Mouse (Mus musculus) common myeloid progenitor, adult 5-6 weeks (primary cell): ENCODE data around the gene Glp1r. TPM values are rescaled to one million over a fixed set of nuclear protein-coding genes. Genes with fewer than 3 reads are reported as not detected.

Experiments used
- ATAC-seq: replicated peaks from 2 replicates; pipeline ENCODE4 v1.8.0; 2016; ENCODE audit warnings: low read depth, mild to moderate bottlenecking, moderate TSS enrichment, inconsistent platforms; ENCODE audit not compliant: poor library complexity, severe bottlenecking
- total RNA-seq: library from RNA; stranded (forward); fragments of 200-1000, 187-1606 nt; gene quantifications from 2 replicates; pipeline ENCODE4 v1.2.3, GENCODE M21; 2017

The Glp1r gene
- total RNA-seq, 1 experiment from 2014 or later = not detected

DNA sequence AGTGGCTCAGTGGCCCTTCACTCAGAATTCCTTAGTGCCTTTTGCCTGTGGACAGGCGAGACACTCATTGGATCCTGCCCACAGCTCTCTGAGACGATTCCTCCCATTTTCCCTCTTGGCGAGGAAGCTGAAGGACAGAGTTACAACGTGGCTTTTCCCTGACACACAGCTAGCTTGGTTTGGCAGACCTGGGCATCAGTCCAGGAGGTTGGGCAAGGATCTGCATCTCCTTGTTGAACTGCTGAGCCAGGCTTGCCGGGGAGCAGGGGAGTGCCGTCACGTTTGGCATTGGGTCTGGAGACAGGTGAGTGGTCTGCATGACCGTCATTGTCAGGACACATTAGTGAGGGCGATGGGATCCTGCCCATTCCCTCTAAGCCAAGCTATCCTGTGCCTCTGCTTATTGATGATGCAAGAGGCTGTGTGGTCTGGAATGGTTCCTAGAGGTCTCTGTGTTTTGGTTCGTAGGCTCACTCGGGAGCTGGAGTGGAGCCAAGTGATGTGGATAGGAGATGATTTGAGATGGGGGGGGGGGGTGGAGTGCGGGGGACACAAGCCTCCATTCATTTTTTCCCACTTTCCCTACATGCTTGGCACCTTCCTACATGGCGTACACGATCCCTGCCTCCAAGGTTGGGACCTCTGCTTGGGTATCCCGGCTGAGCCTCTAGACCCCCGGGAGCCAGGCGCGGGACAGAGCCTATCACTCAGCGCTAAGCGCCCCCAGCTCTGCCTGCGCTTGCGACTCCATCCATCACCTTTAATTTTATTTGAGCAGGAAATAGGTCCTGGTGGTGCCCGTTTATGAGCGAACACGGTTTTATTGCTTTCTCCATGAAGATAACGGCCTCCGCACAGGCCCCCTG lies 9.5 kb downstream of the Glp1r start:
- ATAC-seq = no peak

- no peak for ATAC-seq
Measured at GRCm38 (mm10) chr17:30911732-30912088, 10.1 kb downstream of the Glp1r start.

DNA sequence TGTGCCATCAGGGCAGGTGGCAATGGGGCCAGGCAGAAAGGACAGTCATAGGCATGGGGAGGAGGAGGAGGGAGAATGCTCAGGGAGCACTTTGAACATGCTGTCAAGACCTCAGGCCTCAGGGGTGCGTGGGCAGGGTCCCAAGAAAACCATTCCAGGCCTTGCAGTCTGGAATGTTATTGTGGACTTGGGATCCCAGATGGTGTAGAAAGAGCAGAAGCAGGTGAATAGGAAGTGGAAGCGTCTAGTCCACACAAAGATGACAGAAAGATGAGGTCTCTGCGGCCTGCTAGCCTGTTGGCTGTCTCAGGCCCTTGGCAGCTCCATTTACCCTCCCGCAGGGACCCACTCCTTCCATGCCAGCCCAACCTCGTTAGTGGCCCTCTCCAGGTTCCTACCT lies 10.9 kb downstream of the Glp1r start:
- no peak for ATAC-seq

DNA sequence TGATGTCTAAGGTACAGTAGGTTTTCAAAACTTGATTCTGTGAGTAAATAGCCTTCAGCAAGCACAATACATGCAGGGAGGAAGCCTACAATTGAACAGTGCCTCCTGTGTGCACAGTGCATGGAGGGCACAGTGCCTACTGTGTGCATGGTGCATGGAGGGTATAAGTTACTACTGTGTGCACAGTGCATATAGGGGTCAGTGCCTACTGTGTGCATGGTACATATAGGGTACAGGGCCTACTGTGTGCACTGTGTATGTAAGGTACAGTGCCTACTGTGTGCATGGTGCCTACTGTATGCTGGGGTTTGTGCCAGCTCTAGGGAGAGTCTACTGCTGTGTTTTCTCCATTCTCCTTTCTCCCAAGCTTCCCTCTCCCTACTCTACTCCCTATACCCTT lies 12.6 kb downstream of the Glp1r start:
- no peak for ATAC-seq

DNA sequence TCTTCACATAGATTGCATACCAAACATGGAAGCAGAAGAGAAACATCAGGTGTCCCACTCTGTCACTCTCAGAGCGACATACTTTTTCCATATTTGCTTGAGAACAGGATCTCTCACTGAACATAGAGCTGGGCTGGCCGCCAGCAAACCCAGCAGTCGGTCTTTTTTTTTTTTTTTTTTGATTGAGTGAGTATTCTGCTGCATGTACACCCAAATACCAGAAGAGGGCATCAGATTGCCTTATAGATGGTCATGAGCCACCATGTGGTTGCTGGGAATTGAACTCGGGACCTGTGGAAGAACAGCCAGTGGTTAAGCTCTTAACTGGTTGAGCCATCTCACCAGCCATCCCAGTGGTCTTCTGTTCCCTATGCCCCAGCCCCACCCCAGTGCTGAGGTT lies 21.9 kb downstream of the Glp1r start:
- no peak for ATAC-seq

GRCm38 (mm10) chr17:30930827-30931226 lies 29.2 kb downstream of the Glp1r start:
- ATAC-seq = no peak

- no peak for ATAC-seq
Measured at GRCm38 (mm10) chr17:30932836-30933235, 31.2 kb downstream of the Glp1r start.

DNA sequence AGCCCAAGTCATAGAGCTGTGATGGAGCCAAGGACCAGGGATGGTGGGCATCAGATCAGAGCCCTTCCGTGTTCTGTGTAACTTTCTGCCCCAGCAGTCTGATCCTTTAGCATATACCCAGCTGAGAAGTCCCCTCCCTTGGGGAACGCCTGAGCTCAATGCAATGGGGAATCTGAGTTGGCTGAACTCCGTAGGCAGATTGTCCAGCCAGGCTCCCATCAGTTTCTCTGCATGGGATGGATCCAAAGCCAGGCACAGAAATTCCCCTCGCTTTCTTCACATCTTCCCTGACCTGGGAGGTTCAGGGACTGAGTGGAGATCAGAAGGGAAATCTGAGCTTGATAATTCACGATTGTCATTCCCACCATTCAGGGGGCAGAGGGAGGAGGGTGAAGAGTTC lies 33.7 kb downstream of the Glp1r start:
- no peak for ATAC-seq

DNA sequence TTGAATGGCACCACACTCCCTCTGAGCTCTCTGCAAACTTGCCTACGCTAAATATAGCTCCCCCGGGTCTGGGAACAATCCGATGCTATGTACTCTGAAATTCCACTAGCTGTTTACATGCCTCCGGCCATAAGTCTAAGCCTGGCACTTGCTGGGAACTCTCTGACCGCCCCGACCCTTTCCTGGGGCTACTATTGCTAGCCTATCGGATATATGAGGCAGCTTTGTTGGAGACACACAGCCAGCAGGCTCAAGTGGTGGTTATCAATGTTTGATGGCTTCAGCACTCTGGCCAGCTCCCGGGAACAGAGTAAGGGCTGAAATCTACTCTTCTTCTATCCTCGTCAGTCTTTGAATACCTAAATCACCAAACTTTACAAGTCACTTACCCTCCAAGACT lies 36.9 kb downstream of the Glp1r start:
- no peak for ATAC-seq

DNA sequence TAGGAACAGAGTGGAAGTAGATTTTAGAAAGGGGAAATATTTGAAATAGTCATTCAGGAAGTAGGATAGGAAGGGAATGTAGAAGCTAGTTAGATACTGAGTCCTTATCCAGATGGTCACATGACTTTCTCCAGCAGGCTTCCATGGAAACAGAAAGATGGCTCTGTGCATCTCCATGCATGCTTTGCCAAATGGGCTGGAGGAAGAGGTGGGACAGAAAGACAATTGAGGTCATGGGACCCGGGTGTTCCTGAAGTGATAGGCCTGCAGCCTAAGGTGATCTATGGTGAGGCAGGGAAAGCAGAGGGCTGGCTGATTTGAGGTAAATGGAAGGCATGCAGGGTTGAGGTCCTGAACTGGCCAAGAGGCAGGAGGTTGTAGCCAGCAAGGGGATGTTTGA lies 46.8 kb downstream of the Glp1r start:
- ATAC-seq = no peak

DNA sequence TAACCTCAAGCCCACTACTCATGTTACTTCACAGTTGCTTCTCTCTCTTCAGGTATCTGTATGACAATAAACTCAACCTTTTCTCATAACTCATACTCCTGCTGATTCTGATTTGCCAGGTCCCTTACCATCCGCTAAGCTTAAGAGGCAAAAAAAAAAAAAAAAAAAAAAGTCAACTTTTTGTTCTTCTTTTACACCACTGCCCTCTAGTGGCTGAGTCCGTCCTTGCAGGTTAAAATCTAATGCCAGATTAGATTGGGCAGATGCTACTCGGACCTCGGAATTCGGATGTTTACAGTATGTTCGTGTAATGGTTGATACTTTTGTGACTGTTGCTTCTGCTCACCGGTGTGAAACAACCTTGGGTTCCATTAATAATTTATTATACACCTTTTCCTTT lies 49.2 kb downstream of the Glp1r start:
- peak; percentile 52; the same call in 1 of the 2 replicates for ATAC-seq

GRCm38 (mm10) chr17:30951600-30951999 lies 50.0 kb downstream of the Glp1r start:
- ATAC-seq = no peak

DNA sequence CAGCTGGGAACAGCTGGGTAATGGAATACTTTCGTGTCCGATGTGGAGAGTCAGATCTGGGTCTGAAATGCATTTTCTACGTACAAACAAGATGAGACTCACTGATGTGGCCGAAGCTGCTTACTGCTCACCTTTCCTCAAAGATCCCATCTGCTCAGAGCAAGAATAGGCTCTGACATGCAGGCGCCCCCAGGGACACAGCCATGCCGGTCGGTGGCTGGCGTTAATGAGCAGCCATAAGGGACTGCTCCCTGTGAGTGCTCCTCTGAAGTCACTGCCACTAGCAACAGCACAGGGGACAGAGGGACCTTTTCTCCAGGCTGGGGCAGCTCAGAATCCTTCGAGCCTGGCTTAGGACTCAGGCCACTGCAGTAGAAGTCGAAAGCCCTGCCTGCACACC lies 52.7 kb downstream of the Glp1r start, which contains the start of gene Umodl1:
TSS of gene Umodl1 (plus strand) at position 301 of the 400 bp plus-strand sequence.
- no peak for ATAC-seq

- no peak for ATAC-seq
Measured at GRCm38 (mm10) chr17:30961936-30962592, 60.4 kb downstream of the Glp1r start.

- ATAC-seq = no peak
Measured at GRCm38 (mm10) chr17:30962880-30963279, 61.3 kb downstream of the Glp1r start.

DNA sequence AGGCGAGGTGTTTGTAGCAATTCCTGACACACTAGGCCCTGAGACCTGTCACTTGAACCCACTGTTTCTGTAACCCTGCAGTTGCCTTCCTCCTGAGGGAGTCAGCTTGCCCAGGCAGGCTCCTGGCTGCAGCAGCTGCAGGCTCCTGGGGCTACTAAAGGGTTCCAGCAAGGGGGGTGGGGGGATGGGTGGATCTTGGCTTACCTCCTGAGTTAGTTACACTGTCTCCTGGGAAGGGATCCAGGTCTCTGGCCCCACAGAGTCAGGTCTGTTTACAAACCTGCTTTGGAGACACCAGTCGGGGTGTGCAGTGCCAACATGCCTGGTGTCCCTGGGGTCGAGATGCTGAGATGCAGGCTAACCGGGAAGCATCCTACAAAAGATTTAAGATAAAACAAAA lies 68.4 kb downstream of the Glp1r start:
- ATAC-seq = no peak

DNA sequence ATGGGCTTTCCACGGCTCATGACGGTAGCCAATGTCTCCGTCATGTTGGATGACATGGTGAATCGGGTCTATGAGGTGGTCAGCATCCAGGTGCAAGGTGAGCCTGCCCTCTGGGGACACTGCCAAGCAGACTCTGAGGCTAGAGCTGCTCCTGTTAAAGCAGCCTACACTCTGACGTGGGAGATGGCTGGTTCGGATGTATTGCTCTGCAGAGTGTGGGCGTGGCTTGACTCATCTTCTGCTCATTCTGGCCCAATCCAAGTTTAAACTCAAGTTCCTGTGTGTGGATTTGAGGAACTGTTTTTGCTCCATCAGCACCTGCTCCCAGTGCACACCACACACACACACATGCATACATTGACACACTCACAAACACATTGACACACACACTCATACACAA lies 70.3 kb downstream of the Glp1r start:
- no peak for ATAC-seq

DNA sequence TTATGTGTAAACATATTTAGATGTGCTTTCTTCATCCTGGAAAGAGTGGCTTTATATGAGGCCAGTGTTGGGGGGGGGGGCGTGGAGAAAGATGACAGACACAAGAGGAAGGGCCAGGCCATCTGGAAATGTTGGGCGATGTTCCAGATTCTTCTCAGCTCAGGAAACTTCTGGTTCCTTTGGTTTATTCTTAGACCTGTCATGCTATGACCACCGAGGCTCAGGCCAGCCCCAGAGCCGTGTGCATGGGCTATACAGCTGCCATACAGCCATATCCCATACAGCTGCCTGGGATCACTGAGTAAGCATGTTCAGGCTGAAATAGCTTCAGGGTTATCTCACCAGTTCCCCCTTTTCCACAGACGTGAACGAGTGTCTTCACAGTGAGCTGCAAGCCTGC lies 71.7 kb downstream of the Glp1r start:
- peak; percentile 87 for ATAC-seq

- no peak for ATAC-seq
Measured at GRCm38 (mm10) chr17:30977290-30977689, 75.7 kb downstream of the Glp1r start.

- ATAC-seq = no peak
Measured at GRCm38 (mm10) chr17:30978556-30978955, 76.9 kb downstream of the Glp1r start.

GRCm38 (mm10) chr17:30983521-30983920 lies 81.9 kb downstream of the Glp1r start:
- no peak for ATAC-seq

GRCm38 (mm10) chr17:30990254-30990653 lies 88.6 kb downstream of the Glp1r start:
- ATAC-seq = peak; percentile 65; the same call in 1 of the 2 replicates
